Mouse (Mus musculus): ENCODE data around the gene Iqgap2. TPM values are rescaled to one million over a fixed set of nuclear protein-coding genes. Genes with fewer than 3 reads are reported as not detected.

The Iqgap2 gene
- polyA plus RNA-seq, 1 experiment, result 7.4 TPM

DNA sequence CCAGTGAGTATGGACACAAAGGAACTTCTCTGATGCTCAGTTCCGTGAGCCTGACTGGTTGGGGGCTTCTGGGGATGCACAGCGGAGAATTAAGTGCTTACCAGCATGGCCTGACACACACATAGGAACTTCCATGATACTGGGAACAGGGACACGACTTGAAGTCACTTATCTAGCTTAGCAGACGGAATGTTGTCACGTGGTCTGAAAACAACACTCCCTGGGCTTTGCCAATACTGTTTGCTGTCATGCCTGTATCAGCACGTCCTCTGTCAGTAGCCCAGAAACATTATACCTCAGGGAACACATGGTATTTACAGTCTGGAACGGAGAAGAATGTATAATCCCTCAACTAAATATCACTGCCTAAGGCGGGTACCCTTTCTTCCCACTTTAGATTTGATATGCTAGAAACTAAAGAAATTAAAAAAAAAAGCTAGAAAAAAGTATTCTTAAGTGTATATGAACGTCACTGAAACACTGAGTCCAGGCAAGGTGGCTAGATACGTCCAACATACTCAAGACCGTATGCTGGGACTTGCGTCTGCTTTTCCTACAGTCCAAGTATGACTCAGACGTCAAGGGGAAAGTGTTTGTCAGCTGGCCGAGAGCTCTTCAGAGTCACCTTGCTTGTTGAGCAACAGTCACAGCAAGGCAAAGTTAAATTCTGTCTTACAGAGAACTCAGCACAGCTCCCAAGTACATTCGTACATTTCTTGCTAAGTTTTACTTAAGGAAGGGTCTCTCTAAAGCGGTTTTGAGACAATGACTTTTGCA is 280.7 kb downstream of the Iqgap2 start:
- Histone ChIP-seq H3K27ac (ENCODE audit: insufficient read depth, low read length) (peak overlapping the region; percentile 24; the same call in 1 of the 2 replicates), H3K4me3 (ENCODE audit: insufficient read depth, low read length) (no peak overlapping the region), H3K4me1 (ENCODE audit: control insufficient read depth, insufficient read depth, low read length) (peaks cover 19% of the 10 kb centered on the region)
- TF ChIP-seq CTCF (IDR thresholded peaks at IDR 0.05; ENCODE audit: borderline replicate concordance, insufficient read depth, low read length) (no peak), POLR2A (IDR thresholded peaks at IDR 0.05; ENCODE audit: low read depth, low read length) (no peak)

DNA sequence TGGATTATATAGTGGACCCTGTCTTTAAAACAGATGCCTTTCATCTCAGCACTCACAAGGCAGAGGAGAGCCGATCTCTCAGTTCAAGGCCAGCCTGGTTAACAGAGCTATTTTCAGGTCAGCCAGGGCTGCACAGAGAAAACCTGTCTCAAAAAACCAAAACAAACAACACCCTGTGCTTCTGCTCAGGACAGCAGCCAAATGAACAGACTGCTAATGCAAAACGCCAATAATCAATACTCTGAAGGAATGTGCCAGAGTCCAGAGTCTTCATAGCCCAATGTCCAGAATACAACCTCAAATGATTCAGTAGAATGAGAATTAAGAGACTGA is 282.7 kb downstream of the Iqgap2 start:
- Histone ChIP-seq H3K4me3 (ENCODE audit: insufficient read depth, low read length) (no peak overlapping the region), H3K27ac (ENCODE audit: insufficient read depth, low read length) (peak overlapping the region; percentile 79), H3K4me1 (ENCODE audit: control insufficient read depth, insufficient read depth, low read length) (peaks cover 14% of the 10 kb centered on the region)
- TF ChIP-seq POLR2A (IDR thresholded peaks at IDR 0.05; ENCODE audit: low read depth, low read length), result no peak
- TF ChIP-seq CTCF (IDR thresholded peaks at IDR 0.05; ENCODE audit: borderline replicate concordance, insufficient read depth, low read length), result no peak

DNA sequence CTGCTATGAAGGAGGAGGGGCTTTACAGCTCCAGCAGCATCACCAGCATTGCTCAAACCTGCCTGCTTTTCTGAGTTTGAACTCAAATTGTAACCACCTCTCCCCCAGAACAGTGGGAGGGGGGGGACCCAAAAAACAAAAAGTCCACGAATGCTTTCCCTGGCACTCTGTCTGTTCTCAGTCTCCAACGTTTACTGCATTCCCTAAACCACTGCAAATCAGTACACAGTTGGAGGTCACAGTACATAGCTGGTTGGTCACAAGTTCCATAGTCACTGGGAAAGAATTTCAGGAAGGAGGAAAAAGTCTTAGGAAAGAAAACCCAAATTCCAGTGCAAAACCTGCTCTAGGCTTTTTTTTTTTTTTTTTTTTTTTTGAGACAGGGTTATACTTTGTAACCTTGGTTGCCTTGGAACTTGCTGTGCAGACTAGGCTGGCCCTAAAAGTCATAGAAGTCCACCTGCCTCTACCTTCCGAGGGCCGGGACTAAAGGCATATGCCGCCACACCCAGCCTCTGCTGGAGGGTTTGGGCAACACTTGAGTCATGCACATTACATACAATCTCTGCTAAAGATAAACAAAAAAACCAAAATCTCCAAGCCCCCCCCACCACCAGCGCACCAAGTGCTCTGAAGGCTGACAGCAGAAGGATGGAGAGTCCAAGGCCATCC is 283.2 kb downstream of the Iqgap2 start:
- Histone ChIP-seq H3K4me1 (ENCODE audit: control insufficient read depth, insufficient read depth, low read length) (peaks cover 14% of the 10 kb centered on the region), H3K27ac (ENCODE audit: insufficient read depth, low read length) (peak overlapping the region; percentile 79), H3K4me3 (ENCODE audit: insufficient read depth, low read length) (no peak overlapping the region)
- TF ChIP-seq POLR2A (IDR thresholded peaks at IDR 0.05; ENCODE audit: low read depth, low read length) (no peak), CTCF (IDR thresholded peaks at IDR 0.05; ENCODE audit: borderline replicate concordance, insufficient read depth, low read length) (no peak)

DNA sequence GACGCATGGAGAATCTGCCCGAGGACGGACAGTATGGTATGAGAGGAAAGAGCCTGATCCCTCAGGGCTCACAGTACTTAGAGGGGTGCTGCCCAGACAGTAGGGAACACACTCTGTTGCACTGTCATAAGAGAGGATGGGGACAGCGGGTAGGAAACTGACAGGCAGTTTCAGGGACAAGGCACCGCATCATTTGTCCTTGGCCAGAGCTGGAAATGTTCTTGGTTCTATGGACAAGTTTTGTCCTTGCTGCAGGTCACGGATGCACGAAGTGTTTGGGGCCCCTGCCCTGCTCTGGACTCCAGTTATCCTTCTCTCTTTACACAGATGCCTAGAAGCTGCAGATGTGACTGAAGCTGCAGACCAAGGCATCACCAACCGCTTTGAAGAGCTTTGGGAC is 284.7 kb downstream of the Iqgap2 start:
- TF ChIP-seq POLR2A (IDR thresholded peaks at IDR 0.05; ENCODE audit: low read depth, low read length) (no peak), CTCF (IDR thresholded peaks at IDR 0.05; ENCODE audit: borderline replicate concordance, insufficient read depth, low read length) (no peak)
- no peak overlapping the region for H3K27ac ChIP-seq (ENCODE audit: insufficient read depth, low read length)
- peaks cover 14% of the 10 kb centered on the region for H3K4me1 ChIP-seq (ENCODE audit: control insufficient read depth, insufficient read depth, low read length)
- H3K4me3 ChIP-seq (ENCODE audit: insufficient read depth, low read length), result no peak overlapping the region

DNA sequence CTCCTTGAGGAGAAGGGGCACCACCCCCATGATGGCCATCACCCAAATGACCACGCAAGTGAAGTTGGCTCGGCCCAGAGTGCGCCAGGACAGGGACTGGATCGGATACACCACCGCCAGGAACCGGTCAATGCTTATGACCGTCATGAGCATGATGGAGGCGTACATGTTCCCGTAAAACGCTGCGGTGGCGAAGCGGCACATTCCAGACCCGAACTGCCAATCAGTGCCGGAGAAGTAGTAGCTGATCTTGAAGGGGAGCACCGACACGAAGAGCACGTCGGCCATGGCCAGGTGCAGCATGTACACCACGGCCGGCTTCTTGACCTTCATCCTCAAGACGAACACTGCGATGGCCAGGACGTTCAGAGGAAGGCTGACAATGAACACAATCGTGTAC is 287.4 kb downstream of the Iqgap2 start:
- Histone ChIP-seq H3K4me3 (ENCODE audit: insufficient read depth, low read length) (no peak overlapping the region), H3K27ac (ENCODE audit: insufficient read depth, low read length) (no peak overlapping the region), H3K4me1 (ENCODE audit: control insufficient read depth, insufficient read depth, low read length) (peaks cover 7% of the 10 kb centered on the region)
- no peak for TF ChIP-seq POLR2A (IDR thresholded peaks at IDR 0.05; ENCODE audit: low read depth, low read length)
- TF ChIP-seq CTCF (IDR thresholded peaks at IDR 0.05; ENCODE audit: borderline replicate concordance, insufficient read depth, low read length), result no peak

DNA sequence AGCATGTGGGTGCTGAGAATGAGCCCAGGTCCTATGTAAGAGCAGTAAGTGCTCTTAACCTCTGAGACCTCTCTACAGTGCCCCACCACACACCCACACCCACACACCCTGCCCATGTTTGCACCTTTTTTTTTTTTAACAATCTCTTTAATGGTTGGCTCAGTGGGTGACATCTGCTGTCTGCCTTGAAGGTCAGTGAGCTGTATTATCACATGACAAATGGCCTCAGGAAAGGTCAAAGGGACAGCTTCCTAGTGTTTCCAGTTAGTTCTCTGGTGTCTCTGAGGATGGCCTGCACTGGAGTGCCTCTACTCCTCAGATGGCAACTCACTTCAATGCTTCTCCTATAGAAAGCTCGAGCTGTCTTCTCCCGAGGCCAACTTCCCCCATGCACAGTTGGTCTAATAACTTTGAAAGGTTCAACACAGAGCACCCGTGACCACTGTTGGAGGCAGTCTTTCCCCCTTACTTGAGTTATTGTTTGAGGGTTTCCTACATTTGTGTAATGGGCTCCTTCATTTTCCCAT is 291.8 kb downstream of the Iqgap2 start:
- TF ChIP-seq POLR2A (IDR thresholded peaks at IDR 0.05; ENCODE audit: low read depth, low read length) (no peak), CTCF (IDR thresholded peaks at IDR 0.05; ENCODE audit: borderline replicate concordance, insufficient read depth, low read length) (no peak)
- H3K4me1 ChIP-seq (ENCODE audit: control insufficient read depth, insufficient read depth, low read length), result peaks cover 4% of the 10 kb centered on the region; the same call in 1 of the 2 replicates
- no peak overlapping the region for H3K4me3 ChIP-seq (ENCODE audit: insufficient read depth, low read length)
- H3K27ac ChIP-seq (ENCODE audit: insufficient read depth, low read length), result no peak overlapping the region

DNA sequence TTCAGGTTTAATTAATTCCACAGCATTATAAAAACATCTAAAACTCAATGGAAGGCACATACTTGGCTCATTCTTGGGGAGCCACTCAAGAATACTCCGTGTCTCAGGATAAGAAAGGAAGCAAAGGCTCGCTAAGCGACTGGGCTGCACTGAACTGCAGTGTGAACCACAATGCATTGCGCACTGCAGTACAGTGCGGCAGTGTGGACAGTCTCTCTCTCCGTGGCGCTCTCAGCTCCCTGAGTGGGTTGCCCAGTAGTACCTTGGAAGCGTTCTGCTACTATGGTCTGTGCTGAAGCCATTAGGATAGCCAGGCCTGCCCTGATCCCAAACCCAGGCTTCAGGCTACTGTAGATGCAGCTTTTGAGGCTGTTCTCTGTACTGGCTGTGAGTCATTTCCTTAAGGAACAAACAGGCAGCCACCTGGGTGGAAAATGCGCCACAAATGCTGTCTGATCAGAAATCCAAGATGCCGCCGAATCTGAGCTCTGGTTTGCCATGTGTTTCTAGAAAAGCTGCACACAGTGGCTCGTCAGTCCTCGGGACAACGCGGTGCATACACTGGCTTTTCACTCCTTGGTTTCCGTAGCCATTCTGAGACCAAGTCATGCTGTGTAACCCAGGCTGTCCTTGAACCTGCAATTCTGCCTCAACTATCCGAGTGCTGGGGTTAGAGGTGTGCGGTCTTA is 293.3 kb downstream of the Iqgap2 start:
- no peak overlapping the region for H3K27ac ChIP-seq (ENCODE audit: insufficient read depth, low read length)
- TF ChIP-seq CTCF (IDR thresholded peaks at IDR 0.05; ENCODE audit: borderline replicate concordance, insufficient read depth, low read length) (no peak), POLR2A (IDR thresholded peaks at IDR 0.05; ENCODE audit: low read depth, low read length) (no peak)
- peaks cover 4% of the 10 kb centered on the region; the same call in 1 of the 2 replicates for H3K4me1 ChIP-seq (ENCODE audit: control insufficient read depth, insufficient read depth, low read length)
- no peak overlapping the region for H3K4me3 ChIP-seq (ENCODE audit: insufficient read depth, low read length)

DNA sequence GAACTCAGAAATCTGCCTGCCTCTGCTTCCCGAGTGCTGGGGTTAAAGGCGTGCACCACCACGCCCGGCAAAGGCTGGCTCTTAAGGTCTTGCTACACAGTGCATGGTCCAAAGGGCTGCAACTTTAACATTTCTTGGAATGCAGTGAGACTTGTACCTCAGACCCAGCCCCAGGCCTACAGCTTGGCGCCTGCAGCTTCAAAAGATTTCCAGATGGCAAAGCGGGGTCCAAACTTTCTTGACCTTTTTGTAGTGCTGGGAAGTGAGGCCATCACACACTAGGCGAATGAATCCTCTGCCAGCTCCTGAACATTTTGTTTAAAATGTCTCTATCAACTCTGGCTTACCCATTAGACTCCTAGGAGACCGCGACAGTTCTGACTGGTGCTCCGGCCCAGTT is 294.1 kb downstream of the Iqgap2 start:
- no peak for TF ChIP-seq CTCF (IDR thresholded peaks at IDR 0.05; ENCODE audit: borderline replicate concordance, insufficient read depth, low read length)
- no peak for TF ChIP-seq POLR2A (IDR thresholded peaks at IDR 0.05; ENCODE audit: low read depth, low read length)
- Histone ChIP-seq H3K4me1 (ENCODE audit: control insufficient read depth, insufficient read depth, low read length) (peaks cover 4% of the 10 kb centered on the region; the same call in 1 of the 2 replicates), H3K27ac (ENCODE audit: insufficient read depth, low read length) (no peak overlapping the region), H3K4me3 (ENCODE audit: insufficient read depth, low read length) (no peak overlapping the region)

DNA sequence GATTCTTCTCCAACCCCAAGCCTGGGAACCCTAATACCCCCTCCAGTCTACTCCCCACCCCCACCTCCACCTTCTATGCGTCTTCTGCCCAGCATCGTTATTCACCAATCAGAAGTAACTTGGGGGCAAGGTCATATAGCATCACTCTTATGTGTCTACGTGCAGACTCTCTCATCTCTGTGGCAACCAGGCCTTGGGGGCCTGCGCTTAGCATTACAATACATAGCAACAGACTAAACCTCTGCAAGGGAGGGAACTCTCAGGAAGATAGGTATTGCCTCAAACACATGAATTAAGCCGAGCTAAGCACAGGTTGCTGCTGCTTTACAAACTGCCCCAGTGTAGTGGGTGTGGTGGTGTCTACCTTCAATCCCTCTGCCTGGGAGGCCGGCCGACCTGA is 295.0 kb downstream of the Iqgap2 start:
- H3K27ac ChIP-seq (ENCODE audit: insufficient read depth, low read length), result no peak overlapping the region
- H3K4me1 ChIP-seq (ENCODE audit: control insufficient read depth, insufficient read depth, low read length), result peaks cover 4% of the 10 kb centered on the region; the same call in 1 of the 2 replicates
- no peak overlapping the region for H3K4me3 ChIP-seq (ENCODE audit: insufficient read depth, low read length)
- no peak for TF ChIP-seq CTCF (IDR thresholded peaks at IDR 0.05; ENCODE audit: borderline replicate concordance, insufficient read depth, low read length)
- TF ChIP-seq POLR2A (IDR thresholded peaks at IDR 0.05; ENCODE audit: low read depth, low read length), result no peak

All from embryonic fibroblast, embryonic 13.5 days (primary cell).